Mouse (Mus musculus) mouse trophoblast stem cell (cell line): ENCODE data around the gene Heg1.

Experiments used
- in situ Hi-C, 2 experiments: fragments of 300-500 bp; cut with MseI, MboI; formaldehyde crosslinking; loops; 2 replicates in 1 of 2; 3 replicates in 1 of 2; pipeline ENCODE4 v1.15.1; 2025

Heg1 gene

DNA sequence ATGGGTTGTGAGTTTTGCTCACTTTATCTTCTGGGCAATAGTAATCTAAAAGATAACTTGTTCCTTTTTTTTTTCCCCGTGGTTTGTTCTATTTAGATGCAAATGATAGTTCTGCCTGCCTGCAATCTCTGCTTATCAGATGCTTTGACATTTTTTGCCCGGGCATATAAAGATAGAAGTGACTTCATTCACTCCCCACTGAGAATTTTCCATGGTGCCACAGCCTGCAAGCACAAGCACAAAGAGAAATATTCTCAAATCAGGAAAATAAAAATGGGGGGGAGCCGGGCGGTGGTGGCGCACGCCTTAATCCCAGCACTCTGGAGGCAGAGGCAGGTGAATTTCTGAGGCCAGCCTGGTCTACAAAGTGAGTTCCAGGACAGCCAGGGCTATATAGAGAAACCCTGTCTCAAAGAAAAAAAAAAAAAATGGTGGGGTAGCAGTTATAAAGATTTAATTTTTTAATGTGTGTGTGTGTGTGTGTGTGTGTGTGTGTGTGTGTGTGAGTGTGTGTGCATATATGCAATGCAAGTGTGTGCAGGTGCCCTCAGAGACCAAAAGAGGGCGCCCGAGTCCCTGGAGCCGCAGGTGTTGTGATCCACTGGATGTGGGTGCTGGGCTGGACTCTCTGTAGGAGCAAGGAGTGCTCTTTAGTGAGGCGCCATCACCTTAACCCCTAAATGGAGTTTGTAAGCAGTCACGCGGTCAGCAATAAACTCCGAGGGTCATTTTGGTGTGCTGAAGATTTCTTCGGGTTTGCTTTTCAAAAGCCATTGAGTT is 22.1 kb downstream of the Heg1 start:
- in situ Hi-C loops, result no loop called here

DNA sequence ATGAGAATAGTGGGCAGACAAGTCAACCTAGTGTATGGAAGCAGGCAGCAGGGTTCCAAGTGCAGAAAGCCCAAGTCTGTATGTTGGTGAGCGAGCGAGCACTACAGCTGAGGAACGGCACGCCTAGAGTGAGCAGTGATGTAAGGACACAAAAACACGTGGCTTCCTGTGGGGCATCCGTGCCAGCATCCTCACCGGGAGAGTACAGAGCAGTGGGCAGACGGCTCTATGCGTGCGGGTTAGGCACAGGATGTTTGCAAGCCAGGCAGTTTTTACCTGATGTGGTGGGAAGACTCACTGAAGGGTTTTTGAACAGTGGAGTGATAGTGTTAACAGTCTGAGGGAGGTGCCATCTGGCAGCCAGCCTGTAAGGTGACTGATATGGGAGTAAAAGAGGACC is 23.9 kb downstream of the Heg1 start:
- in situ Hi-C loops, result no loop called here

- in situ Hi-C loops, result no loop called here
These were observed 24.6 kb downstream of the Heg1 start for GRCm38 (mm10) chr16:33708585-33709397.

DNA sequence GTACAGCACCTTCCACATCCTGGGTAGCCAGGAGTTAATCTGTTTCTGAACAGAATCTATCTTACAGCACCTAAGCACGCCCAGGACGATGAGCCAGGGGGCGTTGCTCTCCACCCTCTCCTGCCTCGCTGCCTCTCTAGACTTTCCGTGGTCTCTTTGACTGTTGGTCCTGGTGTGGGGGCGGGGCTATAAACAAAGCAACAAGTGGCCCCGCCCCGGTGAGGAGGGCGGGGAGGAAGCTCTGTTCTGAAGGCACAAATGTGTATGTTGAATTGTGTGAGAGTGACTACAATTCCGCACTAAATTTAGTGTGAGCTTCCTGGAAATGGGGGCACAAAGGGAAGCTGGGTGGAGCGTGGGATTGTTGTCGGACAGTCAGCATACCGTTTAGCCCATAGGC is 30.1 kb downstream of the Heg1 start:
- in situ Hi-C loops, result no loop called here

GRCm38 (mm10) chr16:33723241-33723640 is 39.1 kb downstream of the Heg1 start:
- in situ Hi-C loops, result no loop called here

- in situ Hi-C loops, result no loop called here
These were observed 39.8 kb downstream of the Heg1 start for GRCm38 (mm10) chr16:33723983-33724382.

GRCm38 (mm10) chr16:33726261-33726660 is 42.1 kb downstream of the Heg1 start:
- in situ Hi-C loops, result no loop called here

GRCm38 (mm10) chr16:33726892-33727291 is 42.7 kb downstream of the Heg1 start:
- in situ Hi-C loops, result no loop called here

DNA sequence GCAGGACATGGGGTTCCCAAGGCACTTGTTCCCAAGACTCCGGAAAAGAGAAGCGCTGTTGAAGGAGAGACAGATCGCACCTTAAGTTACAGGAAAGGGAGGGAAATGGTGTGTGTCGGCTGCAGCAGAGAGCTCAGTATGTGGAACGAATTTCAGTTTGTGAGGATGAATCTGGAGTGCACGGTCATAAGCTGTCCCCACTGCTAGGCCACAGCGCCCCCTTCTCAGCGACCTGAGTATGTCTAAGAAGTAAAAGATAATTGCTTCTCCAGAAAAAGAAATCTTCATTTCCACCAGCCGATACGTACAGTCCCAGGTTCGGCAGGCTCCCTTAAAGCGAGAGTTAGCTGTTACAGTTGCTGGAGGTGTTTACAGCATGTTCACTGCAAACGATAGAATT is 44.3 kb downstream of the Heg1 start:
- in situ Hi-C loops, result no loop called here

GRCm38 (mm10) chr16:33731291-33731690 is 47.1 kb downstream of the Heg1 start:
- in situ Hi-C loops, result no loop called here

DNA sequence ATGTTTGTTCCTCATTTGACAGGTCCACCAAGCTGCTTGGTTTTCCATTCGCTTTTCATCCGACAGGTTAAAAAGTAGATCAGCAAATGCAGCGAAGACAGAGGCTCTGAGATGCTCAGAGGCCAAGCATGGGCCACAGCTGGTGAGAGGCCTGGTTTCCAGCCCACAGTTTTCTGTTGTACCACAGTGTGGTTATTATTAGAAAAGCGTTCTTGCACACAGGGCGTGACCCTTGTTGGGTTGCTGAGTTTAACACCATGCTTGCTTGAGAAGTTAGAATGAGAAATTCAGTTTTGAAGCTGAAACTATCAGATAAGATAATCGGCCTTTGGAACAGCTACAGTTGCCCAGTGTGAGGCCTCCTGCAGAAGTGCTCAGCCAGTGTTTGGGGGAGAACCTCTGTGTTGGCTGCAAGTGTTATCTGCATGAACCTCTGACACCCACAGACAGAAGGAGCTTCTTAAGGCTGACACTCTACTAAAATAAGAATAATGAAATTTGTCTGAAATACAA is 48.1 kb downstream of the Heg1 start:
- in situ Hi-C loops, result no loop called here

GRCm38 (mm10) chr16:33732846-33733580 is 48.8 kb downstream of the Heg1 start:
- in situ Hi-C loops, result no loop called here

DNA sequence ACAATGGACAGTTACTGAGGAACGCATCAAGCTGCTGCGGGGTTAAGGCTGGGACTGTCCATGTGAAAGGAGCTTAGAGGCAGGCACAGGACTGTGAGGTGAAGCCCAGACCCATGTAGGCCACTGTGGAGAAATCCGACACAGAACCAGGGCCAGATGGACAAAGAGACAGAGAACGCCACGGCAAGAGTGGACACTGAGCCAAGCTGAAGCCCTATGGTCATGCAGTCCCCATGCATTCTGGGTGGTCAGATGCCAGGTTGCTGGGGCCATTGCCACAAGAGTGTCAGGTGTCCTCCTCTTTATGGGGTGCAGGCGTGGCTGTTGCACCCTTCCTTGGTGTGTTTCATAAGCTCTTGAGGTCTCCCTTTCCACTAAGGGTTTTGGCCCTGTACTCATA is 49.7 kb downstream of the Heg1 start:
- in situ Hi-C loops, result no loop called here

- in situ Hi-C loops, result no loop called here
These were observed 50.4 kb downstream of the Heg1 start for GRCm38 (mm10) chr16:33734545-33734944.

GRCm38 (mm10) chr16:33735238-33735637 is 51.1 kb downstream of the Heg1 start:
- in situ Hi-C loops, result no loop called here

GRCm38 (mm10) chr16:33735791-33736190 is 51.6 kb downstream of the Heg1 start:
- in situ Hi-C loops, result no loop called here

GRCm38 (mm10) chr16:33736746-33737145 is 52.6 kb downstream of the Heg1 start:
- in situ Hi-C loops, result no loop called here

DNA sequence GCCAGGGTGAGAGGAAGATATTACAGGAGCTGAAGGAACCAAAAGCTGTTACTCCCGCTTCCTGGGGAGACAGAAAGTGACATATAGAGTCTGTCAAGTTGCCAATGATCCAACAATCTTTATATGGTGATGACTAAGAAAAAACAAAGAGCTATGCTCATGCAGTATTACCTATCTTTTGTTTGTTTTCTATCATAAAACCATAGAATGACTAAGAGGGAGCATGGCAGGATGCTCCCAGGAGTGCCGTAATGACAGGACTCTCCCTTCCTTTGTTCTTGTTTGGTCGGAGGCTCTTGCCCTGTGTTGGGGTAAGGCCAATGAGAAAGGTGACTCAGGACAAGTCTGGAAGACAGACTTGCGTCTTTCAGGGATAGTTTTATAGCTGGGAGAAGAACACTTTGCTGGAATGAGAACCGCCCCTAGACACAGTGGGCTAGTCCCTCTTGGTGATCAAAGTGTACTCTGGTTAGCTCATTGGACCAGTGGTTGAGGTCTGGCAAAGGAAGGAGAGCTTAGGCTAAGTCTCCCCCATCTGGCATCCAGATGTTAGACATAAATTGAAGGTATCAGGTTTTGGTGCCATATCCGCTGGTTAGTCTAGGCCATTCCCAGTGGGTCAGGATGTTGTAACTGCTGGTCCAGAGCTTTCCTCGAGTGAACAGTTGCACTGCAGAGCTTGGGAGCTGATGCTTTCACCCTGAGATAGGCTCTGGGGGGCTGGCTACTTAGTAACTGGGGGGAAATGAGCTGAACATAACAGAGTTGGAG is 55.0 kb downstream of the Heg1 start:
- in situ Hi-C loops, result no loop called here

DNA sequence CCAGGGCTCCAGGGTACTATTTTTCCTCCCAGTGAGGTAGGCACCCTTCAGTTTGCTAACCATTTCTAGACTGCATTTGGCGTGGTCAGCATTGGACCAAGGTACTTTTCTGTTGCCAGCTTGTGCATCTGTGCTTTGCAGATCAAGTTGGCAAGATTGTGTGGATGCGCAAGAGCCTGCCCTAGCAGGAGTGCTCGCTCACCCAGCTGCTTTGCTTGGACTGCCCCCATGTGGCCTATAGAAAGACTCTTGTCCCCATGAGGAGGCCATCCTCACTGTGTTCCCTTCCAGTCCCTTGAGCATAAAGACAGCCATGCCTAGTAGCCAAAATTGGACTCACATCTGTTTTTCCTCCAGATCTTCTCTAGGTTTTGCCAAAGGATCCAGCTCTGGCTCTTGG is 55.6 kb downstream of the Heg1 start:
- in situ Hi-C loops, result no loop called here

GRCm38 (mm10) chr16:33740416-33740815 is 56.2 kb downstream of the Heg1 start:
- in situ Hi-C loops, result no loop called here

GRCm38 (mm10) chr16:33741795-33742194 is 57.6 kb downstream of the Heg1 start:
- in situ Hi-C loops, result no loop called here
